Mouse (Mus musculus) left cerebral cortex, adult 18-20 months (tissue): ENCODE results near the gene Noxred1. TPM values are rescaled to one million over a fixed set of nuclear protein-coding genes. Genes with fewer than 3 reads are reported as not detected.

ENCODE experiments used
- microRNA-seq, 2 experiments: library from miRNA; unstranded; fragments of <30 nt; microRNA quantifications; one replicate each; pipeline ENCODE4 v1.2.0; 2021
- total RNA-seq, 2 experiments: library from RNA; stranded (reverse); gene quantifications; 2 replicates each; pipeline ENCODE4 v1.2.3; 2021

Noxred1 gene
- total RNA-seq, 2 experiments from 2014 or later: 1.8 to 2.3 TPM

Small RNA genes lying within 50 kb of the gene (microRNA-seq; reads per million reads assigned to microRNA genes)
- gene Gm47293: 0 reads per million in 2 experiments

Other genes starting within 250 kb of the Noxred1 start
- gene Zdhhc22, start 248.3 kb downstream of the Noxred1 start, total RNA-seq: 10 to 100 TPM; 53.8 to 58.4 TPM
- gene Tmem63c, start 217.4 kb downstream of the Noxred1 start, total RNA-seq: 10 to 100 TPM; 37.7 to 41.2 TPM
- 10 to 100 TPM in 1 of 2 experiments, 1 to 10 TPM in 1; 6.2 to 11.6 TPM for gene Ngb, start 136.2 kb downstream of the Noxred1 start, total RNA-seq
- gene Gstz1, start 91.6 kb downstream of the Noxred1 start, total RNA-seq: 10 to 100 TPM; 48.2 to 51.6 TPM
- gene Pomt2, start 90.8 kb downstream of the Noxred1 start, total RNA-seq: 10 to 100 TPM; 16.0 to 18.7 TPM
- gene Samd15, start 39.0 kb downstream of the Noxred1 start, total RNA-seq: 1 to 10 TPM; 4.9 to 5.1 TPM
- 10 to 100 TPM; 29.7 to 30.7 TPM for gene Tmed8, start 38.3 kb downstream of the Noxred1 start, total RNA-seq
- gene Vipas39, start 27.5 kb upstream of the Noxred1 start, total RNA-seq: 10 to 100 TPM; 50.9 to 54.3 TPM
- gene Ahsa1, start 27.7 kb upstream of the Noxred1 start, total RNA-seq: 100 to 1,000 TPM; 176 to 181 TPM
- gene Ism2, start 61.0 kb upstream of the Noxred1 start, total RNA-seq: under 1 TPM; 0.30 to 0.33 TPM
- gene Sptlc2, start 149.6 kb upstream of the Noxred1 start, total RNA-seq: 10 to 100 TPM; 31.7 to 33.3 TPM
- gene Slirp, start 205.2 kb upstream of the Noxred1 start, total RNA-seq: 10 to 100 TPM; 96.2 to 96.3 TPM
- gene Alkbh1, start 205.3 kb upstream of the Noxred1 start, total RNA-seq: 10 to 100 TPM; 19.2 to 20.3 TPM
- 10 to 100 TPM; 69.7 to 70.8 TPM for gene Snw1, start 233.5 kb upstream of the Noxred1 start, total RNA-seq